Mouse (Mus musculus): ENCODE data around the gene Lyl1. TPM values are rescaled to one million over a fixed set of nuclear protein-coding genes. Genes with fewer than 3 reads are reported as not detected.

Lyl1 gene
- polyA plus RNA-seq, 1 experiment = not detected

- Histone ChIP-seq H3K36me3 (ENCODE audit: control insufficient read depth, insufficient read depth) (no peaks in the 10 kb centered on the region), H3K4me2 (ENCODE audit: low read depth) (no peak overlapping the region), H3K4me3 (no peak overlapping the region), H3ac (ENCODE audit: control insufficient read depth, insufficient read length) (no peak overlapping the region), H3K79me2 (ENCODE audit: control insufficient read depth, insufficient read depth) (no peaks in the 10 kb centered on the region), H3K27me3 (ENCODE audit: control insufficient read depth, insufficient read depth, insufficient read length) (no peaks in the 10 kb centered on the region)
- TF ChIP-seq MYOD1 (IDR thresholded peaks at IDR 0.05; ENCODE audit: control insufficient read depth in 1 of 3, insufficient read length in 2 of 3, low read depth in 2 of 3) (no peak), TCF12 (IDR thresholded peaks at IDR 0.05; ENCODE audit: insufficient read depth, poor library complexity, severe bottlenecking) (no peak), MYOG (IDR thresholded peaks at IDR 0.05; ENCODE audit: control insufficient read depth in 1 of 3, insufficient read depth in 1 of 3, insufficient read length in 2 of 3, low read depth in 2 of 3) (no peak), POLR2A (IDR thresholded peaks at IDR 0.05; ENCODE audit: insufficient read length, low read depth) (no peak), MAX (IDR thresholded peaks at IDR 0.05; ENCODE audit: low read depth) (no peak), CEBPB (IDR thresholded peaks at IDR 0.05; ENCODE audit: insufficient read depth, poor library complexity, severe bottlenecking) (no peak), REST (IDR thresholded peaks at IDR 0.05; ENCODE audit: insufficient read depth, insufficient read length) (no peak), POLR2AphosphoS2 (IDR thresholded peaks at IDR 0.05; ENCODE audit: insufficient read length, low read depth) (no peak), SRF (IDR thresholded peaks at IDR 0.05; ENCODE audit: control insufficient read depth, insufficient read length, low read depth) (no peak), TCF3 (IDR thresholded peaks at IDR 0.05; ENCODE audit: insufficient read length, low read depth) (no peak), E2F4 (IDR thresholded peaks at IDR 0.05; ENCODE audit: insufficient read depth) (no peak), USF1 (IDR thresholded peaks at IDR 0.05; ENCODE audit: low read depth) (no peak)
Observed at GRCm38 (mm10) chr8:84704867-84705831, 3.9 kb downstream of the Lyl1 start.

GRCm38 (mm10) chr8:84705960-84706359 is 4.7 kb downstream of the Lyl1 start:
- Histone ChIP-seq H3K36me3 (ENCODE audit: control insufficient read depth, insufficient read depth) (no peaks in the 10 kb centered on the region), H3K27me3 (ENCODE audit: control insufficient read depth, insufficient read depth, insufficient read length) (no peaks in the 10 kb centered on the region), H3K4me3 (no peak overlapping the region), H3ac (ENCODE audit: control insufficient read depth, insufficient read length) (no peak overlapping the region), H3K79me2 (ENCODE audit: control insufficient read depth, insufficient read depth) (no peaks in the 10 kb centered on the region), H3K4me2 (ENCODE audit: low read depth) (no peak overlapping the region)
- TF ChIP-seq USF1 (IDR thresholded peaks at IDR 0.05; ENCODE audit: low read depth) (no peak), MYOG (IDR thresholded peaks at IDR 0.05; ENCODE audit: control insufficient read depth in 1 of 3, insufficient read depth in 1 of 3, insufficient read length in 2 of 3, low read depth in 2 of 3) (no peak), CEBPB (IDR thresholded peaks at IDR 0.05; ENCODE audit: insufficient read depth, poor library complexity, severe bottlenecking) (no peak), E2F4 (IDR thresholded peaks at IDR 0.05; ENCODE audit: insufficient read depth) (no peak), TCF12 (IDR thresholded peaks at IDR 0.05; ENCODE audit: insufficient read depth, poor library complexity, severe bottlenecking) (no peak), SRF (IDR thresholded peaks at IDR 0.05; ENCODE audit: control insufficient read depth, insufficient read length, low read depth) (no peak), POLR2AphosphoS2 (IDR thresholded peaks at IDR 0.05; ENCODE audit: insufficient read length, low read depth) (no peak), TCF3 (IDR thresholded peaks at IDR 0.05; ENCODE audit: insufficient read length, low read depth) (no peak), MAX (IDR thresholded peaks at IDR 0.05; ENCODE audit: low read depth) (no peak), POLR2A (IDR thresholded peaks at IDR 0.05; ENCODE audit: insufficient read length, low read depth) (no peak)

- no peak for TF ChIP-seq TCF3 (IDR thresholded peaks at IDR 0.05; ENCODE audit: insufficient read length, low read depth)
Observed at GRCm38 (mm10) chr8:84706610-84707266, 5.5 kb downstream of the Lyl1 start.

GRCm38 (mm10) chr8:84707267-84707883 is 6.1 kb downstream of the Lyl1 start:
- Histone ChIP-seq H3K79me2 (ENCODE audit: control insufficient read depth, insufficient read depth) (no peaks in the 10 kb centered on the region), H3K27me3 (ENCODE audit: control insufficient read depth, insufficient read depth, insufficient read length) (no peaks in the 10 kb centered on the region), H3ac (ENCODE audit: control insufficient read depth, insufficient read length) (no peak overlapping the region), H3K36me3 (ENCODE audit: control insufficient read depth, insufficient read depth) (no peaks in the 10 kb centered on the region), H3K4me2 (ENCODE audit: low read depth) (no peak overlapping the region), H3K4me3 (no peak overlapping the region)
- TF ChIP-seq MYOG (IDR thresholded peaks at IDR 0.05; ENCODE audit: control insufficient read depth in 1 of 3, insufficient read depth in 1 of 3, insufficient read length in 2 of 3, low read depth in 2 of 3) (no peak), POLR2AphosphoS2 (IDR thresholded peaks at IDR 0.05; ENCODE audit: insufficient read length, low read depth) (peak; percentile 43)

More at GRCm38 (mm10) chr8:84706610-84707266, 5.5 kb downstream of the Lyl1 start:
- no peak overlapping the region for H3ac ChIP-seq (ENCODE audit: control insufficient read depth, insufficient read length)
- H3K36me3 ChIP-seq (ENCODE audit: control insufficient read depth, insufficient read depth) = no peaks in the 10 kb centered on the region
- no peaks in the 10 kb centered on the region for H3K27me3 ChIP-seq (ENCODE audit: control insufficient read depth, insufficient read depth, insufficient read length)
- H3K4me2 ChIP-seq (ENCODE audit: low read depth) = no peak overlapping the region
- no peaks in the 10 kb centered on the region for H3K79me2 ChIP-seq (ENCODE audit: control insufficient read depth, insufficient read depth)
- H3K4me3 ChIP-seq = no peak overlapping the region

GRCm38 (mm10) chr8:84708071-84708541 is 6.8 kb downstream of the Lyl1 start:
- Histone ChIP-seq H3K4me2 (ENCODE audit: low read depth) (no peak overlapping the region), H3K79me2 (ENCODE audit: control insufficient read depth, insufficient read depth) (no peaks in the 10 kb centered on the region), H3K27me3 (ENCODE audit: control insufficient read depth, insufficient read depth, insufficient read length) (no peaks in the 10 kb centered on the region), H3K4me3 (no peak overlapping the region), H3K36me3 (ENCODE audit: control insufficient read depth, insufficient read depth) (peaks cover under 1% of the 10 kb centered on the region), H3ac (ENCODE audit: control insufficient read depth, insufficient read length) (no peak overlapping the region)
- TF ChIP-seq SRF (IDR thresholded peaks at IDR 0.05; ENCODE audit: control insufficient read depth, insufficient read length, low read depth) = no peak
- no peak for TF ChIP-seq MYOD1 (IDR thresholded peaks at IDR 0.05; ENCODE audit: control insufficient read depth in 1 of 3, insufficient read length in 2 of 3, low read depth in 2 of 3)
- TF ChIP-seq CEBPB (IDR thresholded peaks at IDR 0.05; ENCODE audit: insufficient read depth, poor library complexity, severe bottlenecking) = no peak
- no peak for TF ChIP-seq MAX (IDR thresholded peaks at IDR 0.05; ENCODE audit: low read depth)
- no peak for TF ChIP-seq USF1 (IDR thresholded peaks at IDR 0.05; ENCODE audit: low read depth)
- TF ChIP-seq MYOG (IDR thresholded peaks at IDR 0.05; ENCODE audit: control insufficient read depth in 1 of 3, insufficient read depth in 1 of 3, insufficient read length in 2 of 3, low read depth in 2 of 3) = no peak
- no peak for TF ChIP-seq REST (IDR thresholded peaks at IDR 0.05; ENCODE audit: insufficient read depth, insufficient read length)
- no peak for TF ChIP-seq POLR2AphosphoS2 (IDR thresholded peaks at IDR 0.05; ENCODE audit: insufficient read length, low read depth)
- no peak for TF ChIP-seq TCF12 (IDR thresholded peaks at IDR 0.05; ENCODE audit: insufficient read depth, poor library complexity, severe bottlenecking)
- no peak for TF ChIP-seq E2F4 (IDR thresholded peaks at IDR 0.05; ENCODE audit: insufficient read depth)
- no peak for TF ChIP-seq POLR2A (IDR thresholded peaks at IDR 0.05; ENCODE audit: insufficient read length, low read depth)
- TF ChIP-seq TCF3 (IDR thresholded peaks at IDR 0.05; ENCODE audit: insufficient read length, low read depth) = no peak

Data from myocyte (in vitro differentiated cells).